Mouse (Mus musculus) frontal cortex, postnatal 36 days (tissue): ENCODE results near the gene Oasl1.
"Not testable (repeated sequence)": the region's sequence is repeated elsewhere in the genome, so short reads cannot be mapped to it uniquely, and the experiment has no call there.

Experiments
- DNase-seq, 2 experiments: peaks; one replicate each; pipeline ENCODE4 v3.0.0; 2022; ENCODE audit warnings: low spot score in 2 of 2

Oasl1 gene

DNA sequence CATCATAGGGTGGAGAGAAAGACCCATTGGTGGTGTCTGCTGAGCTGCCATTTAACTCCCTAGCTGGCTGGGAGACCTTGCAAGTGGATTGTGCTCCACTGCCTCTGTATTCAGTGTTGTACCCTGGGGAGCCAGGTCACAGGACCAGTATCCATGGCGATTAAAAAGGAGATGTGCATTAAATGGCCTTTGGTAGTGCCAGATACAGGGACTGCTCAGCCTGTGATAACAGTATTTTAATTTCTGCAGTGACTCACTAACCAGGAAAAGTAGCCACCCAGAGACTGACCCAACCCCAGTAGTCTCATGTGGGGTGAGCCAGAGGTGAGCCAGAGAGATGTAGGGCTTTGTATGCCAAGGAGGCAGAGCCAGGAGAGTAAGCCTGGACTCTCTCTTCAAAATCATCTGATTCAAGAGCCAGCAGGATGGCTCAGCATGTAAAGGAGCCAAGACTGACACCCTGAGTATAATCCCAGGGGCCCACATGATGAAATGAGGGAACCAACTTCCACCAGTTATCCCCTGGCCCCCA, 3.2 kb downstream of the Oasl1 start:
- no peak for DNase-seq

DNA sequence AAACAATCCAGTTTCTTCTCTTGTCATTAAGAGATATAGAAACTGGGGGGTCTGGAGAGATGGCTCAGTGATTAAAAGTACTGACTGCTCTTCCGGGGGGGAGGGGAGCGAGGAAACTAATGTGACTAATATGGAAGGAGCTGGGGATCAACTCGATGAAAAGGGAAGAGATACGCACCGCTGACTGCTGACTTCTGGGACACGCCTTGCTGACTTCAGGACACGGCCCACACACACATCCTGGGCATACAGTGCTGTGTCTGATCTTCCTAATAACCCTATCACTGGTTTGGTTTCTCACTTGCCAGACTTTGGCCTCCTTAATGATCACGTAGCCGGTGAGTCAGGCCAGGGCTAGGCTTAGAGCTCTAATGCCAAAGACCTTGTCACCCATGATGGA, 3.7 kb downstream of the Oasl1 start:
- no peak for DNase-seq

DNA sequence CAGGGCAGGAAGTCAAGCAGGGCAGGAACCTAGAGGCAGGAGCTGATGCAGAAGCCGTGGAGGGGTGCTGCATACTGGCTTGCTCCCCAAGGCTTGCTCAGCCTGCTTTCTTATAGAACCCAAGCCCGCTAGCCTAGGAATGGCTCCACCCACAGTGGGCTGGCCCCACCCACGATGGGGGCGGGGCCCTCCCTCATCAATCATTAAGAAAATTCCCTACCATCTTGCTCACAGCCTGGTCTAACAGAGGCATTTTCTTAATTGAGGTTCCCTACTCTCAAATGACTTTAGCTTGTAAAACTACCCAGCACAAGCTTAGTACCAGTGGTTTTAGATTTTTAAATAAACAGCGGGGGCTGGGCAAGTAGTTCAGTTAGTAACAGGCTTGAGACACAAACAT, 8.6 kb downstream of the Oasl1 start:
- no peak for DNase-seq

DNA sequence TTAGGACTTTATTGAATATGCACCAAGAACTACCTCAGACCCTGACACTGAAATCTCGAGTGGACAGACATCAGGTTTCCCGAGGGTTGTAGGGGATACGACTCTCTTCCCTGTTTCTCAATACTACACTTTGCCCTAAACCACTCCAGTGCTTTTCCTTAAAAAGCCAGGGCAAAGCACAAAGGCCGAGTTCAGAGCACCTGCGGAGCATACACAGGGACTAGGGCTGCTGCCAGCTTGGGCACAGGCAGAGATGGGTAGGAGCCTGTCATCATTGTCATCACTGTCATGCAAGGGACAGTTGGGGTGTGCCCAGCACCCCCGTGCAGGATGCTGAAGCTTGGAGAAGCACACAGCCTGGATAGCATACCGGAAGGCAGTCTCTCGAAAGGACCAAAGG, 10.2 kb downstream of the Oasl1 start:
- no peak for DNase-seq

DNA sequence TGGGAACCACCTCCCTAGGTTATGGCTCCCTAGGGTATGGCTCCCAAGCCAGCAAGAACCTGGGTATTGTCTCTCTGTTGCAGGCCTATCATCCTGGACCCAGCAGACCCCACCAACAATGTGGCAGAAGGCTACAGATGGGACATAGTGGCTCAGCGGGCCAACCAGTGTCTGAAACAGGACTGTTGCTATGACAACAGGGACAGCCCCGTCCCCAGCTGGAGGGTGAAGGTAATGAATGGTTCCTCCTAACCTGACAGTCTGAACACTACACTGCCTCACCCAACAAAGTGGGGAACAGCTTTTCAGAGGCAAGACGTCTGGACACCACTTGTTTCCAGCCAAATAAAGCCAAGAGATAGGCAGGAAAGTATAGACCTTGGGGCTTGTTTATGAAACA, 12.8 kb downstream of the Oasl1 start:
- DNase-seq, result no peak

DNA sequence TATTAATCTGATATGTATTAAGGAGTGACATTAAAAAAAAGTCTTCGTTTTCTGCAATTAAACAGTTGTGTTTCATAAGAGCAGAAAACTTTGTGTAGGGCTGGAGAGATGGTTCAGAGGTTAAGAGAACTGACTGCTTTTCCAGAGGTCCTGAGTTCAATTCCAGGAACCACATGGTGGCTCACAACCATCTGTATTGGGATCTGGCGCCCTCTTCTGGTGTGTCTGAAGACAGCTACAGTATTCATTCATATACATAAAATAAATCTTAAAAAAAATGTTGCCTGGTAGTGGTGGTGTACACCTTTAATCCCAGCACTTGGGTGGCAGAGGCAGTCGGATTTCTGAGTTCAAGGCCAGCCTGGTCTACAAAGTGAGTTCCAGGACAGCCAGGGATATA, 18.1 kb downstream of the Oasl1 start:
- not testable (repeated sequence) for DNase-seq

DNA sequence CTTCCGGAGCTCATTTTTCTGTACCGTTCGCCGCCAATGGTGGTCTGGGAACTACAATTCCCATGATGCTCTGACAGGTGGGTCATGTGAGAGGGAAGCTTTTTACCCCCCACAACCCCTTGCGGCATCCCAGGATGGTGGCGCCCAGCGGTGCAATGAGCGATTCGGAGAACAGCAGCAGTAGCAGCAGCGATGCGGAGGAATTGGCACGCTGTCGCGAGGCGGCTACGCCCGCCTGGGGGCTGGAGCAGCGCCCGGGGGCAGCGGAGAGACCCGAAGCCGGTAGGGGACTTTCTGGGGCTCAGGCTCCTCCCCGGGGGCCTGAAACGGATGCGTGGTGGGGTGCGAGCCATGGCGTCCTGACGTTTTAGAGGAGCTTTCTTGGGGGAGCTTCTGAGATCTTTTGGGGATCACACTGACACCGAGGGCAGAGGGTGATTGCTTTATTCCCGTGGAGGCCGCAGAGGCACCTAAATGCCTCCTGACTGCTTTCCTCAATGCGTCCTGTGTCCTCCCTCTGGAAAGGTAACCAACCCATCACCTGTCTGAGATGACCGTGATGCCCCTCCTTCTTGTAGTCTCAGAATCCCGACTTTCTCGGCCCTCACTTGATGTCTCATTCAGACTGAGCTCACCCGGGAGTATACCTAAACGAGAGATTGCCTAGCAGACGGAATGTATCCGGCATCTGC, 19.2 kb downstream of the Oasl1 start, which contains the start of gene 2210016L21Rik:
Gene 2210016L21Rik (plus strand): TSS at position 85 of the 692 bp plus-strand sequence.
- peak; percentile 87 to 88 for DNase-seq

DNA sequence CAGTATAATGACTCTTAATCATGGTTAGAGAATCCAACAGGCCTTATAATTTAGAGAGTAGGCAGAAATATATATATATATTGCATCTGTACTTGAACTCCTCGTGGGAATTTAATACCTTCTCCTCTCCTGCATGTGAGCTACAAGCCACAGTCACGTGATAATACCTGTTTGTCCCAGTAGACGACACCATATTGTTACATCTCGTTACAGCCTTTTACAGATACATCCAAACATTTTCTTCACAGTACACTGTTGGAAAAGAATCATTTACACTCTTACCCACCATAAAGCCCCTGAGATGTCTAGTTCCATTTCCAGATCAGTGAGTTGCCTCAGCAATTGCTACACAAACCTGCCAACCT, 19.7 kb downstream of the Oasl1 start:
- no peak for DNase-seq

DNA sequence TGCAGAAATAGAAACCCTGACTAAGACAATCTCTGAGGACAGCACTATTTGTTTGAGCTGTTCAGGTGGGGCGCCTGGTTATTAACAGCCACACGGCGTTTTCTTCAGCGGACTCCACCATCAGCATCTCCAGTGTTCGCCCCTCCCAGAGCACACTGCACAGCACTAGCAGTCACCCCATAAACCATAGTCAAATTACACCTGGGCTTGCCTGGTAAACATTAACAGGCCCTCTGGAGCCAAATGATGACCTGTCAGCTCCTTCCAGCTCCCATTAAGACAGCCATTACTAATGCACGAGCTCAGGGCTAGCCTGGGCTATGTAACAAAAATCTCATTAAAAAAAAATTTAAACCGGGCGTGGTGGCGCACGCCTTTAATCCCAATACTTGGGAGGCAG, 22.0 kb downstream of the Oasl1 start:
- no peak for DNase-seq

DNA sequence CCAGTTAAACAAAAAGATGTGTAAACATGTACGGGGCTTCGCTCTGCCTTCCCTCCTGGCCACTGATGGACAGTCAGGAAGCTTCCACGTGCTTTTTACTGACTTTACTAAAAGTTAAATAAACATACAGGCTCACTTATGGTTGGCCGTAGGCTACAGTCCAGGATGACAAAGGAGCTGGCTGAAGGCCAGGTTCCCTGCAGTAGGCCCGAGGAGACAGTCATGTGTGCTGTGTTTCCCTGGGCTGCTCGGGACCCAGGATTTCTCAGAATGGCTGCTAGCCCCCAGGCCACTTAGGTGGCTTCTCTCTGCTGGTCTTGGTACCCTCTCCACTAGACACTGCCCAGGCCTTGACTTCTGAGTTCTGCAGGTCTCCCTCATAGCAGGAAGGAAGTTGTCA, 25.9 kb downstream of the Oasl1 start:
- DNase-seq, result peak in 1 of 2 experiments; percentile 30

DNA sequence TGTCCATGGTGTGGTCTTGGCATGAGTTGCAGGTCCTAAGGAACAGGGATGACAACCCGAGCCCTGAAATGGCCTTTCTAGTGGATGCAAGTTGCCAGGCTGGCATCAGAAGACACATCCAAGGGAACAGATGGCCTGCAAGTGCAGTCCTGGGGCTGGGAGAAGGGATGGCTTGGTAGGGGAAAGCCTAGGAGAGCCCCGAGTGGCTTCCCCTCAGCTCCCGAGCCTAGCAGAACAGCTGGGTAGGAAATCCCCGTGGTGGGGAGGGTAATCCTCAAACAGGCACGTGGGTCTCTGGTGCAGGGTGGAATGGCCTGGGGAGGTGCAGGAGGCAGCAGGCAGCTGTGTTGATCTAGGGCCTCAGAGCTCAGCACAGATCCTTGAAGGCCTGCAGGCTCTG, 26.3 kb downstream of the Oasl1 start:
- DNase-seq, result no peak

DNA sequence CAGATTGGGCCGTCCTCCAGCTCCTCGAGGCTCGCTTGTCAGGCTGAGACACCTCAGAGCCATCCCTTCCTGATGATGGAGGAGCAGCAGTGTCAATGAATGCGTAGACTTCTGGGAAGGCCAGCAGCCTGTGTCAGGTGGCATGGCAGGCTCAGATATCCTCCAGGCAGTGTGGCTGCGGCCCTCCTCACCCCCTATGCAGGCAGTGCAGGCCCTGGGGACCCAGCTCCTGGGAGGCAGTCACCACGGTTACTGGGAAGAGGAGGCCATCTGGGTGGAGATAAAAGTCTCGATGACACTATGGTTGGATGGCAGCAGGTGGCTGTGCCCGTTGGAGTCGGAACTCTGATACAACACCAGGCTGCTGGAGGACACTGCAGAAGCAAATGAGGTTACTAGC, 26.8 kb downstream of the Oasl1 start:
- no peak for DNase-seq

DNA sequence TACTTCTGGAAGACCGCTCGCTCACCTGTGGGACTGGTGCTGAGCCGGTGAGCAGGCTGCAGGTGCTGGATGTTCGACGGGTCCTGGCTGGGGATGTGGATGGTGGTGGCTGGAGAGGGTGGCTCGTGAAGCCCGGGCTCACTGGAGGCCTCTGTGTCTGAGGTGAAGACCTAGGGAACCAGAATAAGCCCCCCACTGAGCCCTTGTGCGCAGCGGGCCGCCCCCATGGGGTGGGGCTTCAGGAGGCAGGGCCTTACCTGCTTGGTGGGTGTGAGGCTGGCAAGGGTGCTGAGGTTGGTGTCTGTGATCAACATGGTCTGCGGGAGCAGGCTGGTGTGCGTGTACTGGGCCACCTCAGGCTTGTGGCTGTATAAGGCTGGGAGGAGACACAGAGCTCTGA, 27.6 kb downstream of the Oasl1 start:
- DNase-seq, result no peak

DNA sequence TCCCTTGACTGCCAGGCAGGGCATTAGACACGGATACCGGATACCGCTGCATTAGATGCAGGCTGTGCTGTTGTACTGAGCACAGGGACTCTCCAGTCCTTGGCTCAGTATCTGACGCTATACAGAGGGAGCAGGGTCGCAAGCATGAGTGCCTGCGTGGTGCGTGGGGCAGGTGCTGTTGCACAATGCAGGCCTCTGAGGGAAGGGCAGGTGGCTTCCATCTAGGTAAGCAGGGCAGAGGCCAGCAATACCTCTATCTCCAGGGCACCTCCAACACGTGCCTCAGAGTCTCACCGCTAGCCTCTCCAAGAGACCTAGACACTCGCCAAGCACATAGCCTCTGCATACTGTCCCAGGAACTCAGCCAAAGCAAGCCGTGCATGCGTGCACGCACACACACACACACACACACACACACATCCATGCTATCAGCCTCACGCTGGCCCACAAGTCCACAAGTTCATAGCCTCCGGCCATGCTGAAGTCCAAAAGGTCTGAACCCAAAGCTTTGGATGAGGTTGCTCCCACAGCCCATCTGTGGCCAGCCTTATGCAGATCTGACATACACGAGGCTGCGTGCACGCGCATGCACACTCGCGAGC, 28.3 kb downstream of the Oasl1 start:
- DNase-seq, result no peak

DNA sequence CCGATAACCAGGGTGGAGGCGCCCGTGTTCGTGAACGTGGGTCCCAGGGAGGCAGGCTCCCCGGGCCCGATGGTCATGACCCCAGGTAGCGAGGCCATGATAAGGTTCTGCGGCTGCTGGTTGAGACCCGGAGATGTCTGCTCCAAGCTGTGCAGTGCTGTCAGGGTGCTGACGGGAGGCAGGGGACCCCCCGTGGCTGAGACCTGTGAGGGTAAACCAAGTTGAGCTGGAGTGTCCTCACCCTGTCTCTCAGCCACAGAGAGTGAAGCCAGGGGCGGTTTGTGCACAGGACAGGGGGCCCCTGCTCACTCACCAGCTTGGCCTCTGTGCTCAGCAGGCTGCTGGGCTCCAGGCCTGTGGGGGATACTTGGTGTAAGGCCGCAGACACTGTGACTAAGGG, 30.3 kb downstream of the Oasl1 start:
- DNase-seq, result no peak

DNA sequence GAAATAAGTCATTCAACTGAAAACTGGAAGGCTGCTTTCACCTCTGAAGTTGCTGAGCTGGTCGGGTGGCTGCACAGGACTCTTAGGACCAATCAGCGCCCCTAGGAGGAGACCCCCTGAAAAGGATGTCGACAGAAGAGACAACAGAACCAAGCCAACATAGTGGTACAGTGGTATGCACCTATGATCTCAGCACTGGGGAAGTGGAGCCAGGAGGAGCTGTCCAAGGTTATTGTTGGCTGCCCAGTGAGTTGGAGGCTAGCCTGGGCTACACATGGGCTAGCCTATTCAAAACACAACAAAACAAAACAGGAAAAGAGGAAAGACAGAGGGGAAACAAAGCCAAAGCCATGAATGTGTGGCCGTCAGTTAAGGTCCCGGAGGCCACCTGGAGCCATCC, 35.0 kb downstream of the Oasl1 start:
- no peak for DNase-seq

DNA sequence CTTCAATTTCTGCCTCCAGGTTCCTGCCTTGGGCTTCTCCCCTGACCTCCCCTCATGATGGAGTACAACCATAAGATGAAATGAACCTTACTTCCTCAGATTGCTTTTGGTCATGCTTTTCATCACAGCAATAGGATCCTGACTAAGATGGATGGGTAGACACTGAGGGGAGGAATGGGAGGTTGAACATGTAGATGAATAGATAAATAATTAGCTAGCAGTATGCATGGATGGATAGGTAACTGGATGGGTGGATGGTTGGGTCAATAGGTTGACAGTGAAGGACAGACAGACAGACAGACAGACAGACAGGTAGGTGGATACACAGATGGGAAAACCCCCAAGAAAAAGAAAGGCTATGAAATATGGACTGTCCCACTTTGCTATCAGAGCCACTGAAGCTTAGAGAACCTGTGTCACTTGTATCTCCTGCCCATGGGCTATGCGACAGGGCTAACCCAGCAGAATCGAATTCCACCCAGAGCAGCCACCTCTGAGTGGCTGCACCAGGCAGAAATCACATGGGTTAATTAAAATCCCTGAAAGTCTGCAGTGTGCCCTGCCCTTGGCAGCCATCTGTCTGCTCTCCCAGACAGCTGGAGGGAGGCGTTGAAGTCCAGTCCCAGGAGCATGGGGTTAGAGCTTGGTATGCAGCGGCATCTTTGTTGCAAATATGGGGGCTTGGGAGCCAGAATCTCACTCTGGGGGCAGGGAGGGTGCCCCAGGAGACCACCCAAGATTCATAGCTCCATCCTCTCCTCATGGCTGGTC, 38.7 kb downstream of the Oasl1 start:
- DNase-seq, result no peak

DNA sequence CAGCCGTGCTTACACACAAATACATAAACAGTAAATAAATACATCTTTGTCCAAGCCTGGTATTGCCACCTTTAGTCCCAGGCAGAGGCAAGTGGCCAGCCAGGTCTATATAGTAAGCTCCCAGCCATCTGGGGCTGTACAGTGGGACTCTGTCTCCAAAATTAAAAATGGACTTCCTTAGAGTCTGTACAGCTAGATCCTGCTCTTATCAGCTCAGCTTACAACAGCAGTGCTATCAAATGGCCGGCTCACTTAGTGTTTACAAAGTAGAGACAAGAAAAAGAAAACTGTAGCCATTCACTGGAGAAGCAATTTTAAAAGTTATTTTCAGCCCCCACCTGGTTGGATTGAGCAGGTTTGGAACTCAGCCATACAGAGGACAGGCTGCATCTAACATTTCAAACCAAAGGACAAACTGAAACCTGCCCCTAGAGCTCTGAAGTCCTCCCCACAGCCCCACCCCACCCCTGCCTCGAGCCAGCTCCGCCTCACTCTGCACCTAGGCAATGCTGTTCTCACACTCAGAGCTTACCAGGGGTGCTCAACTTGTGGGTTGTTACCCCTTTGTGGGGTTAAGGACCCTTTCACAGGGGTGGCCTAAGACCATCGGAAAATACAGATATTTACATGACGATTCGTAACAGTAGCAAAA, 41.4 kb downstream of the Oasl1 start:
- DNase-seq, result no peak

DNA sequence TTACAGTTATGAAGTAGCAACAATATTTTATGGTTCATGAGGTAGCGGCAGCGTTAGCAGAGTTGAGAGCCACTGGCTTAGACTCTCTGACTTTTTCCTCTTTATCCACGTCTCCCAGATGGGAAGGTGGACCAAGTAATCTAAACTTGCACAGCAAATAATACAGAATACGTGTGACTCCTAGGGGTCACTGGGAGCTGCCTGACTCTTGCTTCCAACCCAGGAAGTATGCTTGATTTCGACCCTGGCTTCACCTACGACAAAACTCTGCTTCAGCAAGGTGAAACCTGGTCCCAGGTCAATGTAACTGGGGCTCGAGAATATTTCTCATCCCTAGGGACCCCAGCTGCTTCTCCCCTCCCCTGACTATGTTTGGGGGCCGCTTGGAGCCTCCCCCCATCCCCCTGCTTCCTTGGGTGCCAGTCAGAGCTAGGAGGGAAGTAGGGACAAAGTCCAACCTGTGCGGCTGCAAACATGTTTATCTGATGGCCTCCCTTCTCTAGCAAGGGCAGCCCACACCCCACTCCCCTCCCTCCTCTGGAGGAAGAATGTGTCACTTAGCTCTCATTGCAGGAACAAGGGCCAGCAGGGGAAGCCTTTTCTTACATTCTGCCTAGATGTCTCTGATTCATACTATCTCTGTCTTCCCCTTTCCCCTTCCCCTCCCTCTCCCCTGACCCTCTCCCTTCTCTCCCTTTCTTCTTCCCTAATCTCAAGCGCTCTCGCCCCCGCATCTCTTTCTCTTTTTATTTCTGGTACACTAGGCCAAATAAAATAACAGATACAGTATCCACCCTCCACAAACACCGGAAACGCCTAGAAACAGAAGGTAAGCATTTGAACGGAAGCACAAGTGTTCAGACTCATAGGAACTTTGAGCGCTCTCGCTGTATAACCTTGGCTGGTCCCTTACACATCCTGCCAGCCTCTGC, 42.2 kb downstream of the Oasl1 start:
- no peak for DNase-seq

DNA sequence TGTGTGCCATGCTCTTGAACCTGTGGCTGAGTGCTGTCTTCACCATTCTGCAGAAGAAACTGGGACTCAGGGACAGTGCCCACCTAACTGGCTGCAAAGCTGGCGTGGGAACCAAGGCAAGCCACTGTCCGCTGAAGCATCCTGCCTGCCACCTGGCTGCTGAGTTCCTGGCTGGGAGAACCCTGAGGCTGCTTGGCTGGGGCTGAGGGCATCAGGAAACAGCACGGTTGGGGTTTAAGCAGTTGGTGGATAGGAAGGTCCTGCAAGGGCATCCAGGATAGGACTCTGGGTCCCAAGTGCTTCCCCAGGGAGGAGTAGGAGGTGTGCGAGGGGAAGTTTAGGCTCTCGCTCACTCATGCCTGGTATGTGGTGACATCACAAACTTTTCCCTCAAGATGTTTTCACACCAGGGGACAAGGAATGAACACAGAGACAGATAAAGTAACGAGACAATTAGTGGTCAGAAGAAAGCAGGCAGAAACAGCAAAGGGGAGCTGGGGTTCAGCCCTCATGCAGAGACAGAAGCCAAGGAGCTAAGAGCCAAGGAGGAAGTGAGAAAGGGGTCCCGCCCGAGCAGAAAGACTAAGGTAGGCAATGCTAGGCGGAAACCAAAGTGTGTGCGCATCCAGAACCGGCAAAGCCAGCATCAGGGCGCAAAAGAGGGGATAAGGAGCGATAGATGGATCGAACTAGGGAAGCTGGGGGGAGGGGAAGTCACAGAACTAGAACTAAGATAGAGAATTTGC, 44.7 kb downstream of the Oasl1 start:
- no peak for DNase-seq

DNA sequence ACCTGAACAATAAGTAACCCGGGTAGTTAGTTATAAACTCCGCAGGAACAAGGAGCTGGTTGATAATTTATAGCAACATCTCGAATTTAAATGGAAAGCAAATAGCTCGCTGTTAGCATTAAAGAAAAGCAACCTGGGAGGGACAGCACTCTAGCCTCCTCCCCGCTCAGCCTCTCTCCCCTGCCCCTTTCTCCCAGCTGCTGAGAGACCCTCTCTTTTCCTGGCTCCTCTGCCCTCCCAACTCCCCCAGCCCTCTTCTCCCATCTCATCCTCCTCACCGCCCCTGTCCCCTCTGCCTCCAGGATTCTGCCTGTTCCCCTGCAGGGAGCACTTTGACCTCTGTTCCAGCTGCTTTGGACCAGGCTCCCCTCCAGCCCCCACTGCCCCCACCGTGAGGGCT, 45.6 kb downstream of the Oasl1 start:
- no peak for DNase-seq
